Mouse (Mus musculus): ENCODE measurements around the gene Cmtr2. TPM values are rescaled to one million over a fixed set of nuclear protein-coding genes. Genes with fewer than 3 reads are reported as not detected.
A peak's percentile ranks its signal among the peaks of the same experiment; 100 is the strongest.

The Cmtr2 gene
- total RNA-seq (2021): 1 to 10 TPM; 8.1 to 8.6 TPM

DNA sequence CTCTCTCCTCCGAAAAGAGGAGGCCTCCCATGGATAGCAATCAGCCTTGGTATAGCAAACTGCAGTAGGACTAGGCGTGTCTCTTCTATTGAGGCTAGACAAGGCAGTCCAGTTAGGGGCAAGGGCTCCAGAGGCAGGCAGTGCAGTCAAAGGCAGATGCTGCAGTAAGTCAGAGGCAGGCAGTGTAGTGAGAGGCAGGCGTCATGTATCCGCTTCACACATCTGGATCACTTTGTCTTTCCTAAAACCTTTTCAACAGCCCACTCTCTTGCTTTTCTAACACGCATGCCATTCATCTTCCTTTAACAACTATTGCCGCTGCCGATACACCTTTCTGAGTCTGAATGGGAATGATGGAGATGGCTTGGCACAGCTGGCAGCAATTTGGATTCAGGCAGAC, at the start of gene Cmtr2:
Gene Cmtr2 (plus strand): TSS at position 301 of the 400 bp plus-strand sequence.
- no peak for DNase-seq
- intact Hi-C loops (cut with DNase I): no loop called here

DNA sequence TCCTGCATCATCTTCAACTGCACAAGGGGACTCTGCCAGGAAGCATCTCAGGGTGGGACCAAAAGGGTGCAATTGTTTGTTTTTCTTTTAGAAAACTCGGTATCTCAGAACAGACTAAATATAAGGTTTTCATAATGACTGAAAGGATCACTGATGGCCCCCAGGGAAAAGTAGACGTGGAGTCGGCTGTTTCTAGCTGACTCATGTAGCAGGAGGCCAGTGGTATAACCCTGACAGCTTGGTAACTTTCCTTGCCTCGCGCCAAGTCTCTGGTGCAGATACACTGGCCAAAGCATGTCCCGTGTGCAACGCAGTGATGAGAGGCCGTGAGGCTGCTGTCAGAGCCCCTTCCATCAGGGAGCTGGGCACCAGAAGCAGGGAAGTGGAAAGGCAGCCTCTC, 49.2 kb upstream of the Cmtr2 start:
- intact Hi-C loops (cut with DNase I): loop anchor here (10.0 kb wide), 2 partner anchors 309 to 449 kb away; partner anchors contain the start of gene Vac14
- no peak for DNase-seq

DNA sequence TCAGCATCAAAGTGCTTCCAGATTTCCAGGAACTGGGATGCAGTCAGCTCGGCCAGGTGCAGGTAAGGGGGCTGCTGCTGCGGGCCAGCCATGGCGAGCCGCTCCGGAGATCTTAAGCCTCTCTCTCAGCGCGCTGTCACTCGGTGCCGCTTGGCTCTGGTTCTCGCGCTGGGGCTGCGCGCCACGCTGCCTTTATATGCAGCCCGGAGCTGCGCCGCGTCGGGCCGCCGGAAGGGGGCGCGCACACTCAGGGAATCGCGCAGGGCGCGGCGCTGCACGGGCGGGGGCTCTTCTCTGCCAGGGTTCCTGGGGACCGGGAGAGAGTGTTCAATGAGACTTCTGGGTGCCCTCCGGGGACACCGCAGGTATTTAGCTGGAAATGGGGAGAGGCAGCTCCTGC, 47.4 kb upstream of the Cmtr2 start, which contains the start of gene Calb2:
Gene Calb2 (minus strand): TSS at position 165 of the 400 bp plus-strand sequence.
- intact Hi-C loops (cut with DNase I): loop anchor here (10.0 kb wide), 2 partner anchors 307 to 447 kb away; partner anchors contain the start of gene Vac14

DNA sequence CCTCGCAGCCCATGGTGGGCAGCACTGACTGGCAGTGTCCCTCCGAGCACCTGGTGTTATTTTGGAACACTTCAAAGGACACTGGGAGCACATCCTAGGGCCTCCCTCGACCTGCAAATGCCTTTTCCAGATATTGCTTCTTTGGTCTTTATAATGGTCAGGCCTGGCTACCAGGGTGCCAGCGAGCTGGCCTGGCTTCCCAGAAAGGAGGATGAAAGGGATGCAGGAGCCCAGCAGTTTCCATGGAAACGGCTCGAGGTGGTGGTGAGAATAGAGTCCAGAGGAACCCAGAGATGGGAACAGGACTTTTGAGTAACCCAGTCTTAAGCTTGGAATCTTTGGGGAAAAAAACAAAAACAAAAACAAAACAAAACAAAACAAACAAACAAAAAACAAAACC, 43.3 kb upstream of the Cmtr2 start:
- DNase-seq: no peak
- intact Hi-C loops (cut with DNase I): no loop called here

More for the DNA sequence above, 47.4 kb upstream of the Cmtr2 start, which contains the start of gene Calb2:
- DNase-seq: peak; percentile 86

DNA sequence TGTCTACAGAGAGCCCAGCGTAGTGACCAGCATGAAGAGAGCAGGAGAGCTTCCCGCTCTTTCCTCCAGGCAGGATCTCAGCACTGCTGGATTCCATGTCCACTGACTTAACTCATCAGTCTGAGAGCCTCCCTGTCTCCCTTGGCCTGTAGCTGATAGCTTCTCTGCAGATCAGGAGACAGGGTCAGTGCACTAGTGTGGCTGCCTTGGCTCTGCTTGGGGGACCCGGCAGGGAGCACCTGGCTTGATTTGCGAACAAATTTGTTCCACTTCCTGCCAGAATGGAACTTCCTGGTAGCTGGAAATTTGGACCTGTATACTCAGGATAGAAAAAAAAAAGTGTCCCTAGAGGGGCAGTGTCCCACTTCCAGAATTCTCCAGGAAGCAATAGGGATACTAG, 40.6 kb upstream of the Cmtr2 start:
- intact Hi-C loops (cut with DNase I): no loop called here
- DNase-seq: no peak

DNA sequence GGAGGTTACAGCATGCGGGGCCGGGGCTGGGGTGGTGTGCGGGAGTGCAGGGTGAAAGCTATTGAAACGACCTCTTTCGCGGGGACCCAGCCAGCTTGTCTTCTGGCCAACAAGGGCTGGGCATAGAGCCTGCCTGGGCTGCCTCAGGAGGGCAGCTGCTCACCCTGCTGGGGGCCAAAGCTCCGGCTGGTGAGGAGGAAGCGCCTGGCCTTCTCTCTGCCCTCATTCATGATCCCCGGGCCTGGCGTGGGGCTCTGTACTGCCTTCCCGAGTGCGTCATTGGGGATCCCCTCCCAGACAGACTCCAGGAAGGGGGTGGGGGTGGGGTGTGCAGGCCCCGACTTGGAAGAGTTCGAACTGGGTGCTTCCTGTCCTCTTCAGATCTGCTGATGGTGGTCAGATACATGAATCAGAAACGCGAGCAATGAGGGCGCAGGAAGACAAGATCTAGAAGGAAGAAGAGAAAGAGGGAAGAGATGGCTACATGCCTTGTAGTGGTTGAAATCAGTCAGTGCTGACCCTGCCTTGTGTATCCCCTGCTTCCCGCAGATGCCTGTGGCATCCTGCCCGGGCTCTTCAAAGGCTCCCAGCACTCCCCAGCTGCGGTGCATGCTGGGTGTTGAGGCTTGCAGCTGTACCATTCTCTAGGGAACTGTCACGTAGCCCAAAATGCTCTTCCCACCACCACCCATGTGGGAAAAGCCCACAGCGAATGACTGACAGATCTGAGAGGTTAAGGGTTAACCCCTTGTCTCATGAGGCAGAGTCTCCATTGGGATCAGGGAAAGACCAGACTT, 37.9 kb upstream of the Cmtr2 start:
- peak; percentile 88 for DNase-seq
- intact Hi-C loops (cut with DNase I): no loop called here

DNA sequence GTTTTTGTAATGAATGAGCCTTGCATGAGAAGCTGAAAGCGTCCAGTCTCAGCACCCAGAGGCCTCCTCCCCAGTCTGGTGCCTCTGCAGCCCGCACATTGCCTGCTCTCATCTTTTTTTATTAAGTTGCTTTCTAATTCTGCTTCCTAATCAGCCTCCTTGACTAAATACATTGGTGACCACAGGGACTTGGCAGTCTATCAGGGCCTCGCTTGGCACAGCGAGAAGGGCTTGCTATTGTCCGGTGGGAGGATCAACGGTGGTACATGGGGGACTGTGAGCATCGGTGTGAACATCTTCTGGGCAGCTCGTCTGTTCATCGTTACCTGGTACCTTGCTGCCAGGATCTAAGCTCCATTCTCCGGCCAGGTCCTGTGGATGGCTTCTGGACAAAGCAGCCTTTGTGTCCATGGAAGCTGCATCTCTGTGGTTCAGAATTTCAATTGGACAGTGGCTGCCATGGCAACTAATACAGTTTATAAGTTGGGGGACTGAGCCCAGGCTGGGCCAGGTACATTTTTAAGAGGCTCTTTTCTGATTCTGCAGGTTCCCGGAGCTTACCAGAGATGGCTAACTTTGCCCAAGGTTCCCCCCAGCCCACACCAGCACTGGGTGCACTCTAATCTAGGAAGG, 32.6 kb upstream of the Cmtr2 start:
- DNase-seq: peak; percentile 57
- intact Hi-C loops (cut with DNase I): no loop called here

DNA sequence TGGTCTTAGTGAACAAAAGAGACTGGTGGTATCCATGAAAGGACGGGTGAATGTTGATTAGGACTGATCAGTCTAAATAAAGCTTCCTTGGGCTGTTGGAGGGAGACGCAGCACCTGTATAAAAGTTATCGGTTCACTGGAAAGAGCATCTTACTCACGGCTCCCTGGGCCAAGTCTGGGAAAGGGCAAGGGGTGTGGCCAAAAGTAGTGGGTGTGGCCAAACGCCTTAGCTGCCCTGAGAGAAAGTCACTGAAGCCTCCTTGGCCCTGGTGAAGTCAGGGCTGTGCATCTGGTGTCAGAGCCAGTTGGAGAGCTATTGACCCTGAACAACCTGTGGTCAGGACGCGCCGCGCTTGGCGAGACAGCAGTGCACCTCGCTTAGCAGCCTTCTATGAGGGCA, 31.7 kb upstream of the Cmtr2 start:
- no peak for DNase-seq
- intact Hi-C loops (cut with DNase I): no loop called here

DNA sequence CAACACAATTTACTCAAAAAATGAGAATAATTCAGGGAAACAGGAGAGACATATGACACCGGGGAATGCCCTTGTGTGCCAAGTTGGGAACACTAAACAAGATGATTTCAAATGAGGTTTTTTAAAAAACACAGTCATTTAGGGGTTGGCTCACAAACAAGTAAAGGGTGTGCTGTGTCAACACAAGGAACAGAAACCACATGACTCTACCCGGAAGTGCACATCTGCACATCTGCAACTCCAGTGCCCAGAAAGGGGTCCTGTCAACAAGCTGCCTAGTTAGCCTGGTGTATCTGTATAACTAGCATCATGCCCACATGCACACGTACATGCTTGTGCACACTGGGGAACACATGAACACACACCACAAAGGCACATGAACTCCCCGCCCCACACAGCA, 29.9 kb upstream of the Cmtr2 start:
- intact Hi-C loops (cut with DNase I): no loop called here
- no peak for DNase-seq

DNA sequence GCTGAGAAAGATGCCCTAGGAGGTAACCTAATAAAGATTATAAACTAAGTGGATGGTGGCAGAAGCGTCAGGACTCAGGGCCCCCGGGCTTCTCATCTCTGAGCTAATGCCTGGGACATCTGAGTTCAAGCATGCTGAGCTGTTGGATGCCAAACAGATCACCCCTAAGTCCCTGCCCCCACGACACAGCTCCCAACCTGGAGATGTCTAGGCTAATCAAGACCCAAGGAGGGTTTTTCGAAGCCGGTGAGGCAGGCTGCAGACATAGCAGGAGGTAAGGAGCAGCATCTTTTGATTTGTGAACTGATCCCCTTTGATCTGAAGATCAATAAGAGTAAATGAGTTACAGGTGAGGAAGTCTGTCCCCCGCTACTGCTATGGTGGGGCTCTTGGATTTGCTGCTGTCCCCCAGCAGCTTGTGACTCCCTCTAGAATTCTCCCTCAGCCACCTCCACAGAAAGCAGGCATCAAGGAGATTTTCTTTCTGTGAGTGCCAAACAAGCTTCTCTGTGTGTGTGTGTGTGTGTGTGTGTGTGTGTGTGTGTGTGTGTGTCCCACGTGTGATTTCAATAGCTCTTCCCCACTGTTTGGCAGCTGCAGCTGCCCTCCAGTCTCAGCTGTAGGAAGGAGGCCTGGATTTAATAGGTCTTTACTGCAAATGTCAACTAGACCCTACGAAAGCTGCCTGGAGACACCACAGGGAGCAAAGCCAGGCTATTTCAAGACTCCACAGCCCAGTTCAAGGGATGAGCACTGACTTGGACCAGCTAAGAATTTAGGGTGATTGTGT, 26.3 kb upstream of the Cmtr2 start:
- DNase-seq: peak; percentile 22
- intact Hi-C loops (cut with DNase I): no loop called here

DNA sequence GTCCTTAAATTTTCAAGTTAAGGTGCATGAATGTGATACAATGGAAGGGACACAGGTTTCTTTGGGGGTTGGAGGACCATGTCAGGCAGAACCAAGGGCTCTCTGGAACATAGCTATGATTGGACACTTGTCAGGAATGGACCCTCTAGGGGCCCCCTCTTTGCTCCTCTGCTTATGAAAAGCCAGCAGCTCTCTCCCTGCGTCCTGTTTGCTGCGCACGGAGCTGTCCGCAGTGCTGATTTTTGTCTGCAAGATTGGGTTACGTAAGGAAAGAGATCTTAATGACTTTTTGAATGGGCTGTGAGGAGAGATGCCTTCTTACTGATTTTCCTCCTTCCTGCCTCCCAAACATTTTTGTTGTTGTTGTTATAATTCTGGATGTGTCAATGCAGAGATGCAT, 18.8 kb upstream of the Cmtr2 start:
- DNase-seq: peak; percentile 24
- intact Hi-C loops (cut with DNase I): no loop called here

DNA sequence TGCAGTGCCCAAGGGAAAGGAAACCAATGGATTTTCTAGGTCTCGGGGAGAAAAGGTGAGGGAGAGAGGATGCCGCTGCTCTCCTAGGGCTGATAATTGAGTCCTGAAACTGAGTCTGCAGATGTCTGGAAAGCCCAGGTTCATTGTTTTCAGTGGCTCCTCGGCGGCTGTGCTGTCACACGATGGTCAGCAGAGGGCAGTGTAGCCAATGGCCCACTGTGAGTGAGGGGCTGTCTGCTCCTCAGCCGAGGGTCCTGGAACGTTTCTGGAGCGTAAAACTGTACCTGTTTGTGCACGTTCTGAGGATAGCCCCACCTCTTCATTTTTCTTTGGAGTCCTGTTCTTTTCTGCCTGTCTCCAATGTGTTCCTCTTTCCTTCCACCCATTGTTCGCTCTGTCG, 13.7 kb upstream of the Cmtr2 start:
- DNase-seq: peak; percentile 32
- intact Hi-C loops (cut with DNase I): no loop called here

DNA sequence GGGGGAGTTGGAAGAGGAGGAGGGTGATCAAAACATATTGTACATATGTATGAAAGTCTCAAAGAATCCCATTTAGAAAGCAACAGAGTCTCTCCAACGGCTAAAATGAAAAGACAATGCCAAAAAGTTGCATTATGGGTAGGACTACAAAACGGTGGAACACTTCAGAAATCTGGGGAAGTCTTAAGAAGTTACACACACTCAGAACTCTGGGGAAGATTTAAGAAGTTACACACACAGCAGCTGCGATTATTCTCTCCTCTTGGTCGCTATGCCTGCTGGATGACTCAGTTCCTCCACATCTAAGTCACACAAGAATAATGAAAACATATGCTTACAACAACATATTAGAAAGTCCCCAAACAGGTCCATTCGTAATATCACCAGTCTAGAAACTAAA, 788 bp downstream of the Cmtr2 start:
- DNase-seq: no peak
- intact Hi-C loops (cut with DNase I): no loop called here

DNA sequence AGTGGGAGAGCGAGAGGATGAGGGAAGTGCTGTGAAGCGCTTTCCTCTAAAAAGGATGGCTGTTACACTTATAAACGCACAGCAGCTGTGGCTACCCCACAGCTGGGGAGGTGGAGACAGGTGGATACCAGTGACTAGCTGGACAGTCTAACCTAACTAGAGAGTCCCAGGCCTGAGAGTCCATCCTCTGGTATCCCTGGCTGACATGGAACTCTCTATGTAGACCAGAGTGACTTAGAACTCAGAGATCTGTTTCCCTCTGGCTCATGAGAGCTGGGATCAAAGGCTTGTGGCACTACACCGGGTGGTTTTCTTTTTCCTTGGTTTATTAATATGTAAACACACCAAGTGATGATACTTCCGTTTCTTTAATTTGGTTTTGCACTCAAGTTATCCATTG, 1.7 kb downstream of the Cmtr2 start:
- intact Hi-C loops (cut with DNase I): no loop called here
- DNase-seq: no peak

DNA sequence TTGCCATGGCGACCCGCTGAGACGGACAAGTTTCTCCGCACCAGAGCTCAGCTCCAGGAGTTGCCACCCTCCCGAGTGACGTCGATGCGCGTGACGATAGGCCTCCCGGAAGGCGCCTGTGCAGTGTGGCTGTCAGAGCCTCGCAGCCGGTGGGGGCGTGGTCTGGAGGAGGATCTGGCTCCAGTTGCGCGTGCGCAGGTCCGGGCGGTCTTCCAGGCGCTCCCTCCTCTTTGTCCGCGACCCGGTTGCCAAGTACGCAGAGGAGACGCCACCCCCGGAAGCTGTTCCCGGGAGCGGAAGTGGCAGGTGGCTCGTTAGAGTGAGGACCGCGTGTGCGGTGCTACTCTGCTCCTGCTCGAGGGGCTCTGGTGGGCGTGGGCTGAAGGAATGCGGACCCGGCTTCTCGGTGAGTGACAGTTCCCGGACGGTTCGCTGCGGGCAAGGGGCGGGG, 2.2 kb downstream of the Cmtr2 start:
- DNase-seq: peak; percentile 100
- intact Hi-C loops (cut with DNase I): no loop called here

DNA sequence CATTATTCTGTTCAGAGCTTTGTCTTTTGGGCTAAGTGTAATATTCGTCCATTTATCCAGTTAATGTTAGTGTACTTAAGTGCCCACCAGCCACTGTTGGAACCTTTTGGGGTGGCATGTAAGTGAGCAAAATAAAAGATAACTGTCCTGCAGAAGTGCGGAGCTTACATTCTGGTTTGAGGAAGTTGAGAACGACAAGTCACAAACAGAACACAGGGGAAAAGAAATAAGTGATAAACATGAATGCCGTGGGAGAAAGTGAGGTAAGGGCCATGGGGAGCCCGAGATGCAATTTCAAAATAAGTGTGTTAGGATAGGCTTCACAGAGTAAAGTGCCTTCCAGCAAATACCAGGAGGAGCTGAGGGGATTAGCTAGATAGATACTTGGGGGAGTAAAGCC, 3.0 kb downstream of the Cmtr2 start:
- no peak for DNase-seq
- intact Hi-C loops (cut with DNase I): no loop called here

DNA sequence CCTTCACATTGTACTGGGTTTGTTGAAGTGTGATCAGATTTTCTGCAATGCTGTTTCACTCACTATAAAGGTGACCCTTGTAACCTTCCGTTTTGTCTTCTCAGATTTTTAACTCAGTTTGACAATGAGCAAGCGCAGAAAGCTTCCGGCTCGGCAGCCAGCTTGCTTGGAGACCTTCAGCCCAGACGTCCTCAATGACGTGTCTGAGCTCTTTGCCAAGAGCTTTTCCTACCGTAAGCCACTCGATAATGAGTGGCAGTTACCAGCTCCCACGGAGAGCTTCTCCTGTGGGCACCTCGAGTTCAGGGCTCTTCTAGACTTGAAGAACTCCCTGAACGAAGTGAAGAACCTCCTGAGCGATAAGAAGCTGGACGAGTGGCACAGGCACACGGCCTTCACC, 5.5 kb downstream of the Cmtr2 start:
- no peak for DNase-seq
- intact Hi-C loops (cut with DNase I): no loop called here

DNA sequence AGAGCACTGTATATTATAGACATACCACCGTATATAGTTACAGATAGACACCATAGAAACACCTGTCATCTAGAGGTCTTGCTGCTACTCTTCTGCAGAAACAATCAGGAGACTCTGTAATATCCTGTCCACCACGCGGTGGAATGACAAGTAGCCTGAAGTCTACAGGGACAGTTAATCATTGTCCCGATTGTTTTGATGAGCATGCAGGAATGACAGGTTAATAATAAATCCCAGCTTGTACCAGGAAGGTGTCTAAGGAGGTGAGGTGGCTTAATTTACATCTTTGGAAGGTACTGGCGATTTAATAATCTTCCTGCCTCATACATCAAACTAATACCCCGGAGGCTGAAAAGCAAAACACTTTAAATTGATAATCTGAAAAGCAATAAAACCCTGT, 15.3 kb downstream of the Cmtr2 start:
- no peak for DNase-seq
- intact Hi-C loops (cut with DNase I): no loop called here

DNA sequence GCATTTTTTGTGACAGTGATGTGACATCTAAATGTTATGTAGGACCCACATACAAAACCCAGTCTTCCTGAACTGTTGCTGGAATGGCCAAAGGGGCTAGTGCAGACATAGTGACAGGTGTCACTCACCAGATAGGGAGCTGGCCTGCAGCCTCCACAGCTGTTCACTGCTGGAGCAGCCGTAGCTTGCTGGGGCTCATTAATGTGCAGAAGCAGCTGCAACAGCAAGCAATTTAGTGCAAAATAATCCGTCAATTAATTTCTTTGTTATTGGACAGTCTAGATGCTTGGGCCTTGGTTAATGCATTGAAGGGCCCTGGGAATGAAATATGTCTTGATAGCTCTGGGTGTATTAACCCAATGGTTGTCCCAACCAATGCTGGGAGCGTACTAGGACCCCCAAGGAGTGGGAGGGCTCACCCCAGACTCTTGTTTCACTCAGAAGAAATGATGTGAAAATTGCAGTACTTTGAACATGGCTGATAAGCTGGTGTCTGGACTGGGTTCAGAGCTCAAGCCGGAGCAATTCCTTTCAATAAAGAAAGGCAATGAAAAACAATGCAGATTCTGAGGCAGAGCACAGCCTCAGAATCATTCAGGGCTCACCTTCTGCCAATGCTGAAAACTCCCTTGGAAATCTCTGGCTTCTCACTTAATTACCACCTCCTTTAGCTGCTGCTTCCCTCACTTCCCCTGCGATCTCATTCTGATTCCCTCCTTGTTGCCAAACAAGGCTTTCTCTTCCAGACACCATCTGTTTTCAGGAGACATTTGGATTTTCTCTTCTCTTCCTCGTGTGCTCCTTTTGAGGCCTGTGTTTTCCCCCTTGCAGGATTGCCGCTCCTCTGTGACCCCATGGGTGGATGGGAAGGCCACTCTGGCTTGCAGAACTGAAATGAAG, 27.1 kb downstream of the Cmtr2 start:
- DNase-seq: no peak
- intact Hi-C loops (cut with DNase I): no loop called here

DNA sequence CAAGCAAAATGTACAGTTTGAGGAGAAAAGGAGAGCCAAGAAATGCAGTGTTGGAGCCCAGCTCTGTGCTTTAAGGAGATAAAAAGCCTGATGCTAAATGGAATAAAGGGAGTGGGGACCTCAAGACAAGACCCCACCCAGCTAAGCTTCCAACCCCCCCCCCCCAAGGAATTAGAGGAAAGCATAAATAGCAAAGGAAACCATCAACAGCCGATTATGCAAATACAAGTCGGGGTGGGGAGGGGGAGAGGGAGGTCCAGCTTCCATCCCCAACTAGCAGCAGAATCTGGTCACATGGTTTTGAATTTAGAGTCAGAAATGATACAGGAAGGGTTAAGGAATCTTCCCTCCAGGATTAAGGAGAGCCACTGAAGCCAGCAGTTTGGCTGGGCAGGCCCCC, 29.1 kb downstream of the Cmtr2 start:
- DNase-seq: no peak
- intact Hi-C loops (cut with DNase I): no loop called here

Data from left cerebral cortex, postnatal 4 days (tissue).